Mouse (Mus musculus) testis, adult 2 months (tissue): ENCODE measurements around the gene Rrp12.

Experiments
- CTCF ChIP-seq: fragments of 200-500 bp; IDR thresholded peaks from 2 replicates; pipeline ENCODE4 v1.5.1; 2012; ENCODE audit warnings: low read depth, mild to moderate bottlenecking, inconsistent platforms, low read length, moderate library complexity; ENCODE audit not compliant: control insufficient read depth, insufficient read depth, insufficient replicate concordance
- POLR2A ChIP-seq: fragments of 200-500 bp; IDR thresholded peaks from 2 replicates; pipeline ENCODE4 v1.6.1; 2012; ENCODE audit warnings: low read depth, mild to moderate bottlenecking, inconsistent platforms, low read length, moderate library complexity; ENCODE audit not compliant: control insufficient read depth

- TF ChIP-seq CTCF (no peak), POLR2A (peak; percentile 40; the same call in 1 of the 2 replicates)
These were observed 48.8 kb downstream of the Rrp12 start for GRCm38 (mm10) chr19:41847091-41847581.
